Mouse (Mus musculus): Measurements from ENCODE around the gene Sh3pxd2a.

The Sh3pxd2a gene

DNA sequence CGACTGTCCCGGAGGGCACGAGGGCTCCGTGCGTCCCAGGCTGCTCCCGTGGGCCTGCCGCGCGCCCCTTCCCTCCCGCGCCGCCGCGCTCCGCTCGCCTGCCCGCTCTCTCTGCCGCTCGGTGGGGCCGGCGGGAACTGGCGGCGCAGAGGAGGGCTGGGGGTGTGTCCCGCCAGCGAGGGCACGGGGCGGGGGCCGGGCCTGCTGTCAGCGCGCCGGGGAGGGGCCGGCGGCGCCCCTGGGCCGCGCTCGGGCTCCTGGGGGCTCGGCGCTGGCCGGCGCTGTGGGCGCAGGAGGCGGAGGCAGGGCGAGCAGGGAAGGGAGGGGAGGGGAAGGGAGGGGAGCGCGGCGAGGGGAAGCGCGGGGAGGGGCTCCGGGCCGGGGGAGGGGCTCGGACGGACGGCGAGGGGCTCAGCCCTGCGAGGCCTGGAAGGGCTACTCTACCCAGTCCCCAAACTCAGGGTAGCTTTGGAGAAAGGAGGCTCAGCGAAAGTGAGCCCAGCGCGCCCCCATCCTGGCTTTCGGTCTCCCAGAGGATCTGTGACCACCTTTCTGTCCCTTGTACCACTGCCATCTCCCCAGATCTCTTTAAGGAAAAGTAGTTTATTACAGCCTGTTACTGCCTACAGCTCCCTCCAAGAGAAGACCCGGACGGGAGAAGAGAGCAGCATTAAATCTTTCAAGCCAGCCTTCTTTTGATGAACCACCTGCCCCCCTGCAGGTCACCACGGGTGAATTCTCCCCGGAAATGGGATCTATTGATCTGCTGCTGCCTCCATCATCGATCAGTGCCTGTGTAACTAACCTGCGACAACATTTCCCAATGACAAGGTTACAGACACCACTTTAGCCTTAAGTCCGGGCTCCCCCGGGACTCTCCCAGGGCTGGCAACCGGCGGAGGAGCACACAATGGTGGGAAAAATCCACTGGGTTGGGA is at the start of gene Sh3pxd2a:
Sh3pxd2a (minus strand) TSS at position 98 of the 938 bp plus-strand sequence.
- peak; percentile 98 for DNase-seq

DNA sequence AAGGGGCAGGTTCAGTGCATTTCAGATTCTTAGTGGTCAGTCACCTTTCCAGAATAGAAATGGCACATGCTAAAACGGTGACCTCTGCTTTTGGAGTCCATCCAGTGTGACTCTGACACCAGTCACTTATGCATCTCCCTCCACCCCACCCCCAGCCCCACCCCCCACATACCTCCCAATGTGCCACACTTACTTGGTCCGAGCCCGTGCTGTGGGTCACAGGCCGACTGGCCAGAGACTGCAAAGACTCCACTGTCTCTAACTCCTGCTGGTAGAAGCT is 49.4 kb upstream of the Sh3pxd2a start:
- DNase-seq: peak; percentile 95

DNA sequence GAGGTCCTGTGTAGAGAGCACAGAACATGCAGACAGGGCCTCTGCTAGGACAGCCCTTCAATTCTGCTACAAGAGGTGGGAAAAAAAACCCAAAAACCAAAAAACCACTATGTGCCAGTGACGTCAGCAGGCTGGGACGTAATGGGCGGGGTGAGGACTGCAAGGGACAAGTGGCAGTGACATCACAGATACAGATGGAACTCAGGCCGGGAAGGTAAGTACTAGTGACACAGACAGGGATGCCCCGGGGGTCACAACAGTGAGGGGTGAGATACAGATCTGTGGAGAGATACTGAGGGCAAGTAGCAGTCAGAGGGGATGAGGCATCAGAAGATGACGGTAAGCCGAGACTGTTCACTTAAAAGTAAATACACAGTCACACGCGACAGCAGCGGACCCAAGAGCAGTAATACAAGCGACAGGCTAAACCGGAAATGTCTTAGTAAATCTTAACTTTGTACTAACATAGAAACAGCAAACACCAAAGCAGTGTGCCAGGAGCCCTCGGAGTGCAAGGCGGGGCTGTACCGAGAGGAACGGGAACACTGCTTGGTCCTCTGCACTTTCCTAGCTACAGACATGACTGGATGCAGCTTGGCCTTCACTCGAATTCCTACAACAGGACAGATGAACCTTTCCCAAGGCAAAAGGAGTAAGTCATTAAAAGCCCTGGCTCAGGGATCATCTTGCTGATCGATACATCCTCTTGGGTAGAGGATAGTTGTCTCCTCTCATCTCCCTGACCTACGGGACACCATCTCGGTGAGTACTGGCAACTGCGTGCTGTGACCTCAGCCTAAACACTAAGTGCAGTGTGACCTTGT is 48.8 kb upstream of the Sh3pxd2a start:
- peak; percentile 91 for DNase-seq

DNA sequence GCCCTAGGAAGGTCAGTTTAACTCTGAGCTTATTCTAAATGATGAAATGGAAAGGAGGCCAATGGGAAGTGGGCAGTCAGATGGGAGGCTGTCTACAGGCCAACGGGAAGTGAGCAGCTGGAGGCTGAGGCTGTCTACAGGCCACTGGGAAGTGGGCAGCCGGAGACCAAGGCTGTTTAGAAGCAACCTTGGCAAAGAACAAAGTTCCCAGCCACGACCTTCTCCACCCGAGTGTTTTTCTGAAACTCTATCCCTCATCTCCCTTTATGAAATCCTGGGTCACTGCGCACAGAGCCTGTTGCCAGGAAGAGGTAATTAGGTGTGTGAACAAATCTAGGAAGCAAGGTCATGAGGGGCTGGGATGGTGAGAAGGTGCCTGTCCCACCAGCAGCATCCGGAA is 47.8 kb upstream of the Sh3pxd2a start:
- peak; percentile 94 for DNase-seq

DNA sequence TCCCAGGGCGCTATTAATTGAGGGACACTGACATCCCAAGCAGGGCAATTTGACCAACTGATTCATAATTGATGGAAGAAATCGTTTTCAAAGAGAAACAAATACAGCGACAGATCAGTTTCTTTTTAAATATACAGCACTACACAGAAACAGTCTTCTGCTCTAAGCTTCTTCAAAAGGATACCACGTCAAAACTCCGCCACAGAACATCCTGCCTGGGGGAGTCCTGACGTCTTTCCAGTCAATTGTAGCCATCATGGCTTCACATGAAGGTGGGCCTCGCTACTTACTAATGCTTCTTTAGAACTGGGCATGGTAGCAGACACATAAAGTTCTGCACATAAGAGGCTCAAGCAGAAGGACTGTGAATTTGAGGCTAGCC is 47.1 kb upstream of the Sh3pxd2a start:
- no peak for DNase-seq

DNA sequence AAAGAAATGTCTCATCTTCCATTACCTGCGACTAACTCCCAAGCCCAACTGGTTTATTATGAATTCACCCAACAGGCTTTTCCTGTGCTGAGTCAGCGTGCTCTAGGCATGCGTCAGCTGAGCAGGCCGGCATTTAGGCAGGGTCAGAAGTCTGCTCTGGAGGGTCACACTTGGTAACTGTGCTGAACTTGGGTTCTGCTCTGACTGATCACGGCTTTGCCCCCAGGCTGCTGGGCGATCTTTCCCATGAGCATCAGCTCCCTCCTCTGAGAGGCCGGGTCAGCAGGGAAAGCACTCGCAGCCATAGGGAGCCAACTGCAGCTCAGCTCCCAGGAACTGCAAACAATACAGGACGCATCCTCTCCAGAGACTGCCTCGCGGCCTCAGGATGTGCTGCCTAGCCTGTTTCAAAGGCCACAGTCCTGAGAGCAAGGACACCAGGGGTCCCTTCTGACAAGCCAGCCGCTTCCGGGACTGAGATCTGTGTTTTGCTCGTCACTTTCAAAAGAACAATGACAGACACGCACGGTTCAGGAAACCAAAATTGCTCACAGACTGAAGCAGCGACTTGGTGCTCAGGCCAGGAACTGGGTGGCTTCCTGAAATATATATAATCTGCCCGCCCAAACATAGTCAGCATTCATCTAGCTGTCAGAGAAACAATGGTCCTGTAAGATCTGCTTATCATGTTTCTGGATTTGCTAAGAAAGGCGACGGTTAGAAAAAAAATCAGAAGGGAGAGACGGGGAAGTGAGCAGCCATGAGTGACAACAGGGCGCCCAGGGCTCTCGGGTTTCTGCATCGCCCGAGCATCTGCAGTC is 46.5 kb upstream of the Sh3pxd2a start:
- DNase-seq: peak; percentile 97

DNA sequence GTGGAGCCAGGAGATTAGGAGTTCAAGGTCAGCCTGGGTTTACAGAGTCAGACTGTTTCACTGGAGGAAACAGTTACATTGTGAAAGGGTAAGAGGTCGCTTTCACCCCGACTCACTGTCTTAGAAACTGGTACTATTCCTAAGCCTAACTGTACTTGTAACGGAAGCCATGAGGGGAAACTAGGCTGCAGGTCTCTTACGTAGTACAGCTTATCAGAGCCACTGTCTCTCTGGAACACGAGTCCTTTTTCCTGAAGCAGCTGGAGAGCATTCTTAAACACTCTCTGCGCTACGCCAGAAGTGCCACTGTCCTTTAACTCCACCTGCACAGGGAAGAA is 45.9 kb upstream of the Sh3pxd2a start:
- DNase-seq: peak; percentile 89

DNA sequence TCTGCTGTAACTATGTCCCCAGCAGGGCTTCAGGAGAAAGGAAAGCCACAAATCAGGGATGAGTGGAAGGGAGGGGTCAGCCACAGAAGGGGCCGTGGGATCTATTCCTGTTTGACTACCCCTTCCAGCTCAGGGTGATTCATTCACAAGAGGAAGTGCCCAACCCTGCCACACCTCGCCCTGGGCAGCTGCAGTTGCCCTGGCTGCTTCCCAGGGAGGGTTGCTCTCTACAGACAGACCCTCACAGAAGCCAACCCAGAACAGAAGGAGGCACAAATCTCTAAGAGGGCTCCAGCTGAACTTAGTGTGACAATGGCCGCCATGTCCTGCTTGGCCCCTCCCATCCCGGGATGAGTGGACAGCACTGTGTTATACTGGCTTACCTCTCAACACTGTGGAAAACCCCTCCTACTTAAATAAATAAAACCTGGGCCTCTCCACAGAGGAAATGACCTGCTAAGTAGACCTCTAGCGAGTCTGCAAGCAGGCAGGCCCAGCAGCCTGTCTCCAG is 44.6 kb upstream of the Sh3pxd2a start:
- DNase-seq: peak; percentile 95

DNA sequence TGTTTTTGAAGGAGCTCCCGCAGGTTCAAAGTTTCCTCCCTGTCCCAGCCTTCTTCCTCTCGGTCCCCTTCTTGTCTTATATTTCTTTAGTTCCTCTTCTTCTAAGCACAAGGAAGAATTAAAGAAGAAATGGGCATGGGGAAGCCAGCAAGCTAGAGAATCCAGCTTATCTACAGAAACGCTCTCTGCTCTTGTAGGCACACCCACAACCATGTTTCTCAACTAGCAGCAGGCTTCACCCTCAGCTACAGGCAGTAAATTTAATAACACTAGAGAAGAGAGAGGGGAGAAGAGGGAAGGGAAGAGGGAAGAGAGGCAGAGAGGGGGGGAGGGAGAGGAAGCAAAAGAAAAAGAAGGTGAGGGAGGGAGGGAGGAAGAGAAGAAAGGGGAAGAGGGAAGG is 44.0 kb upstream of the Sh3pxd2a start:
- no peak for DNase-seq

DNA sequence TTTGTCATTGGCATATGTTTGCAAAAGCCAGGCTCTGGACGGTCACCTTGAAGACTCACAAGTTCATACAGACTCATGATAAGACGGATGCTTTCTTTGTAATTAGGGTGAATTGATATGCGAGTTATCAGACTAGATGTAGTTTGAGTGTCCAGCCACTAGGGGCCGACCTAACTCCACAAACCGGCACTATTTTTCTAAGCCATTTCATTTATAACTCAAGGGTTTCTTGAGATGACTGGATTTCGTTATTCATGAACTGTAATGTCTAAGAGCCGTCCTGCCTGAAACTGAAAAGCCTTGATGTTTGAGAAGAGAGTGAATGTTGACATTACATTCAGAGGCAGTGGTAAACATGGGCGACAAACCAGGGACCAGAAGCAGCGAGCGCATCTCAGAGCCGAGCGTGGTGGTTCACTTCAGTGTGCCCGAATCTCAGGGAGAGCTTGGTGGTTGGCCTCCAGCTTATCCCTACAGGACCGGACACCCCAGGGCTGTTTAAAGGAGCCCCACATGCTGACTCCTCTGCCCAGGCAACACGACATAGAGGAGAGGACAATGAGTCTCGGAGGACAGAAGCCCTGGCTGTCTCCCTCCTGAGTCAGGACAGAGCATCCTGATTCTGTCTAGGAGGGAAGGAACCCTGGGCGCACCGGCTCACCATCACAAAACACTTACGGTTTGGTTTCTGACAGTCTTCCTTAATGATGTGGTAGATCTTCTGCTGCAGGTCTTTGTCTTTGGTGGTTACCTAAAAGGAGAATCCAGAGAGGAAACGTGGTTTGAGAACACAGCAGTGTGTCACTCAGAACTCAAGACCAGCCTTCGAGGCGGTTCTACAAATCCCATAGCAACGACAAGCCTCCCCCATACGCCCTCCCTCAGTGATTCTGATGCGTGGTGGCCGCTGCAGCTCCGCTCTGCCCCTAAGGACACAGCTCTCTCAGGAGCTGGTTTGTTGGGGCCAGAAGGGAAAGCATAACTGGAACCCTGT is 43.2 kb upstream of the Sh3pxd2a start:
- peak; percentile 93 for DNase-seq

DNA sequence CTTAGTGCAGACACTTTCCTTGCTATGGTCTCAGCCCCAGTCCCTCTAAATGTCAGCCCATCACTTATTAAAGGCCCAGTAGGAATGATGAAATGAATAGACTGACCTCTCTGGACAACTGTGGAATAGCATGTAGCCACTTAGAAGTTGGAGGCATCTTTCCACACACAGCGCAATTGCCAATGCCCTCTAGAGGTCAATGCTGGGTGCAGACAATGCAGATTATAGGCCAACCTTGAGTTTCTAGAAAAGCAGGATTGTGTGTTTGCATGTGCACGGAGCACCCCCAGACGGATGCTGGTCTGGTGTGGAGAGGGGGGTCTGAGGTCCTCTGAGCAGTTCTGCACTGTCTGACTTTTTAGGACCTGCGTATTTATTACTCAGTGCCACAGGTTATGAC is 39.4 kb upstream of the Sh3pxd2a start:
- no peak for DNase-seq

DNA sequence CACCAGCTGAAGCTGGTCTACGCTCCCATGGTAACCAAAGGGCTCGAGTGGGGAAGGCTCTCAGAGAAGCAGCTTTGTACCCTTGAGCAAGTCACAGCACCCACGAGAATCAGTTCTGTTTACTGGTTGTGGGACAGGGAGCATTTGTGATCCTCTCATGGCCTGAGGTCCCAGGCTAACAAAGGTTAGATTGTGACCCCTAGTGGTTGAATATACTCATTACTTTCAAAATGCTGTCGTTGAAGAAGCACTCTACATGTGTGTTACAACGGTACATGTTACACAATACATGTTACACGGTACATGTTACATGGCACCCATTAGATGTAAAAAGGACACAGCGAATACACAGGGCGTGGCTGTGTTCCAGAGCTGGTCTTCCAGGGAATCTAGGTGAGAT is 38.4 kb upstream of the Sh3pxd2a start:
- no peak for DNase-seq

DNA sequence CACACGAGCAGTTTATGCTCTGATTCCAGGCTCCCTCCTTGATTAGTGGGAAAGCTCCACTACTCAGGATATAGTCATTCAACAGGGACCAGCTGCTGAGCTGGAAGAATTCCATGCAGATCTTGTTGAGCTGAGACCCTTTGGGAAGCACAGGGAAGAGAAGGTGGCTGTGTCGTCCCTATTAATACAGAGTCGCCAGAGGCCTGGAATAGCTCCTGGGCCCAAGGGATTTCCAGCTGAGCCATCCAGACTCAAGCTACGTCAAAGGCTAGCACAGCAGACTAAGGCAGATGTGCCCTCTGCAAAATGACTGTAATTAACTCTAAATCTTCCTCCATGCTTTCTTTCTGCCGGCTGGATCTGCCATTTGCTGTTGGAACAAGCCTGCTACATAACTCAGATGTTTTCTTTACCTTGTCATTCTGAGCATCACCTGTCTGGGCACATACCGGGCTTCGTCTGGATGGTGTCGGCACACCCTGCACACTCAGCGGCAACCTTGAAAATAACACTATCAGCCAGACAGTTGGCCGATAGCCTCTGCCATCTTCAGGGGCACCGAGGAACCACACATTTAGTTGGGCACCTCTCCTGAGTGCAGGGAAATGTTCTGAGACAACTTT is 36.3 kb upstream of the Sh3pxd2a start:
- DNase-seq: peak; percentile 93

DNA sequence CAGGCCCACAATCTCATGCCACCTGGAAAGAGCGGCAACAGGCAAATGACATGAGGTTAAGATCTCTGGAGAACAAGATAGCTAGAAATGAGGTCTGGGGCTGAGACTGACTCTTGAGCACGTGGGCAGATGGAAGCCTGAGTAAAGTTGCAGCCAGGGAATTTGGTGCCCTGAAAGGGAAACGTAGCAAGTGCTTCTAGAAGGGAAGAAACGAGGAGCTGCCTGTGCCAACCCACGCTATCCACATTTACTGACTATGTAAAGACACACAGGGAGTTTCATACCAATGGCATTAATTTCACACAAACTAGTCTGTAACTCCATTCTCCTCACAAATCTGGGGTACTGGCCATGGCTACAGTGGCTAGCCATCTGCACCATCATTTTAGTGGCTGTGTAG is 35.6 kb upstream of the Sh3pxd2a start:
- no peak for DNase-seq

DNA sequence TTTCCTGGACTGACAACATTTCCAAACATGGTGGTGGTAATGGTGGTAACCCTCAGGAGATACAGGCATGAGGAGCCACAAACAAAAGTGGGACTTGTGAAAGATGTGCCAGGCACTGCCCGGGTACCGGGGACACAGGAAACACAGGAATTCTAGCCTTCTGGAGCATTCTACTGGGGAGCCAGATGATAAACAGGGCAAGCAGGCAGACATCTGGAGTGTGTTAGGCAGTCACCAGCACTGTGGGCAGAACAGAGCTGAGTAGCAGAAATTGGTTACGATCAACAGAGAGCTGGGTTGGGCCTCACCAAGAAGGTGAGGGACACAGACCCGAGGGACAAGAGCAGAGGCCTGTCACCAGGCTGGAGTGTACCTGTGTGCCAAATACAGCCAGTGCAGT is 34.7 kb upstream of the Sh3pxd2a start:
- DNase-seq: no peak

DNA sequence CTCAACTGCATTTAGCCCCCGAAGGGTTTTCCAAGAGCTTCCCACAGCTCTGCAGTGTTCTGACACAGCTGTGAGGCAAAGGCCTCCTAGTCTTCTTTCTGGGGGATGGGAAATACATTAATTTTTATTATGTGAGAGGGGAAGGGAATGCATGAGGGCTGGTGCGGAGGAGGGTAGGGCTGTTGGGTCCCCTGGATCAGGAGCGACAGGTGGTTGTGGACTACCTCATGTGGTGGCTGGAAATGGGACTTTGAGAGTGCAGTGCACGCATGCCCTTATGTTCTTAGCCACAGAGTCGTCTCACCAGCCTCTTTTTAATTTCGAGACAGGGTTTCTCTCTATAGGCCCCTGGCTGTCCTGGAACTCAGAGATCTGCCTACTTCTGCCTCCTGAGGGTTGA is 33.5 kb upstream of the Sh3pxd2a start:
- DNase-seq: no peak

DNA sequence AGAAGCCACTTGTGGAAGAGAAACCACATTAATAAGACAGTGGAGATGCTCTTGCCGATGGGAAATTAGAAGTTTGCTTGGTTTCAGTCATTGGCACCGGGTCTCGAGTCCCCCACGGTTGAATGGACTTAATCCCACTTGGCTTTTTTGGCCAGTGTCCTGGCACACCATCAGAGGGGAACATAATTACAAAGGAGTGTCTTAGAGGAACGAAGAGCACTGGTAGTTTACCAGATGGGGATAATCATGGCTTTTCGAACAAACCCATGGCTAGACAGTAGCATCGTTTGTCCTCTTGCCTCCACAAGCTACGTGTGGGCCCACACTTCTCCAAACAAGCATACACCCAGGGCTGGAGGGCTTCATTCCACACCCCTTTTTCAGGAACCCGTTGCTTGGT is 33.1 kb upstream of the Sh3pxd2a start:
- no peak for DNase-seq

DNA sequence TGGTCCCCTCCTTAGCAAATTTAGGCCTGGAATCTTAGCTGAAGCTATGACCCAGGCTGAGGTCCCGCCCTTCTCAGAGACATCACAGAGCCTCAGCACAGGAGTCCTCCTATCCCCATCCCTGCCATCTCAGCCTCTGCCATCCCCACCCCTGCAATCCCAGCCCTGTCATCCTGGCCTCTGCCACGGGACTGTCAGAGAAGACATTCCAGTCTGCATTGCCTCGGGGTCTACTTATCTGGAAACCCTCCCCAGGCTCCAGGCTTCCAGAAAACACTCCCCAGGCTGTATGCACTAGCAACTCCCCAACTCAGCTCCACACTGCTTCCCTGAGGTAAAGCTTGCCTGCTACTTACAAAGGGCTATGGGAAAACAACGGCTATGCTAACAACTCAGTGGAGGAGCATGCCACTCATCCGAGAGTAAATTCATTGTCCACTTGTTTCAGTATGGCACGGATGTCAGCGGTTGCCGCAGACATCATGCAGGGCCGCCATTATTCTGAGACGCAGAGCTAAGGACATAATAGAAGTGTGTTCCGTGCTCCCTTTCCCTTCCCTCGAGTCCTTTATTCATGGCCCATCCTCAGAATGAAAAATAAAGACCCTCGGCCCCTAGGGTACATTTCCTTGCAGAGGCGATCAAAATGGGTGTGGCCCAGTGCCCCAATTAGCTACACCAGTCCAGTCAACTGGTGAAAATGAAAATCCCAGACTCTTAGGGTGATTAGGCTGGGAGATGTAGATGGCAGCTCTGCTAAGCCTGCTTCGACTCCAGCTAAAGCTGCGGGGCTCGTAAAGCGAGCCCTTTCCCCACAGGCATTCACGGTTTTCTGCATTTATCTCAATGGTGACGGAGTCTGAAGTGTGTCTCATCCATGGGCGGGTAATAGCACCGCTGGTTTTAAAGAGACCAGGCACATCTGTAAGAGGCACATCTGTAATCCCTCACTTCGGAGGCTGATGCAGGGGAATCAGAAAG is 29.1 kb upstream of the Sh3pxd2a start:
- peak; percentile 66 for DNase-seq

DNA sequence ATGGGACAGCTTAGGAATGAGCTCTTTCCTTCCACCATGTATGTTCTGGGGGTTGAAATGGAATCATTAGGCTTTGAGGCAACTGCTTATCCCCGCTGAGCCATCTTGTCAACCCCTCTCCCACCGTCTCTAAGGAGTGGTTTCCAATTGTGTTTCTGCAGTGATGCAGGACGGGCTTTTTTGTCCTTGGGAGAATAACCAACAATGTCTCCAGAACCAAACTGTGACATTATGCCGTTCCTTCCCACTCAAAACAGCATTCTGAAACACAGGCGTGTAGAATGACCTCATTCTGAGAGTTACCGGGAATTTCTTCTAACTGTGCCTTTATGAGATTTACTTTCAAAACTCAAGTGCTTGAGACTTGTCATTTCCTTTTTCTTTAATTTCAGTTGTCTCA is 28.2 kb upstream of the Sh3pxd2a start:
- DNase-seq: peak; percentile 67

DNA sequence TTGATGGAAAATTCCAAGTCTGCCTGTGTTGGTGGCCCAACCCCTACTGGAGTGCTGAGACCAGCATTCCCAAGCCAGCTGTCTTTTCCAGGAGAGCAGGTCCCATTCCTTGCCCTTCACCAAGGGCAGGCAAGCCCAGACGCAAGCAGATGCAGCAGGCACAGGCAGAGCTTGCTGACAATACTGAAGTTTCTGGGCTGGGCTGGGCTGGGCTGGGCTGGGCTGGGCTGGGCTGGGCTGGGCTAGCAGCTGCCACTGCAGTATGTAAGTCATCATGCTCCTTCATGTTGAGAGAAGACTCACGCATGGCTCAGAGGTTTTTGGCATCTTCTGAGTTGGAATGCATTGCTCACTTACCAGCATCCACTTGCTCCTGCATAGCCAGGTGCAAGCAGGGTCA is 27.7 kb upstream of the Sh3pxd2a start:
- peak; percentile 83 for DNase-seq
